Mouse (Mus musculus) intestine, embryonic 14.5 days (tissue): ENCODE measurements around the gene Micu1. TPM values are rescaled to one million over a fixed set of nuclear protein-coding genes. Genes with fewer than 3 reads are reported as not detected.

Experiments
- ATAC-seq: fragments of 200-750 bp; cut with Nextera tagmentation; replicated peaks from 2 replicates; pipeline ENCODE4 v1.8.0; 2017; ENCODE audit warnings: low read depth, moderate number of reproducible peaks, moderate TSS enrichment, moderate library complexity; ENCODE audit not compliant: low FRiP score, low TSS enrichment
- DNase-seq: peaks from one replicate; pipeline ENCODE4 v3.0.0-alpha.2; 2018; ENCODE audit warnings: low spot score
- H3K27ac ChIP-seq: fragments of 300-500 bp; sonication (generic); 2 replicates; pipeline ENCODE4 v1.5.1; 2014; ENCODE audit warnings: low read depth, mild to moderate bottlenecking, control low read depth
- H3K27me3 ChIP-seq: fragments of 300-500 bp; sonication (generic); replicated peaks from 2 replicates; pipeline ENCODE4 v1.6.1; 2014; ENCODE audit warnings: low read length, control low read depth; ENCODE audit not compliant: control insufficient read depth, insufficient read depth
- H3K36me3 ChIP-seq: fragments of 300-500 bp; sonication (generic); 2 replicates; pipeline ENCODE4 v1.6.1; 2014; ENCODE audit warnings: low read length, control low read depth; ENCODE audit not compliant: control insufficient read depth, insufficient read depth
- H3K4me1 ChIP-seq: fragments of 300-500 bp; sonication (generic); replicated peaks from 2 replicates; pipeline ENCODE4 v1.6.1; 2014; ENCODE audit warnings: low read length, control low read depth, mixed read lengths; ENCODE audit not compliant: control insufficient read depth, insufficient read depth
- H3K4me2 ChIP-seq: fragments of 300-500 bp; sonication (generic); 2 replicates; pipeline ENCODE4 v1.6.1; 2014; ENCODE audit warnings: low read length
- H3K4me3 ChIP-seq: fragments of 300-500 bp; sonication (generic); 2 replicates; pipeline ENCODE4 v1.5.1; 2014; ENCODE audit warnings: low read depth, low read length, control low read depth, mixed read lengths
- H3K9ac ChIP-seq: fragments of 300-500 bp; sonication (generic); 2 replicates; pipeline ENCODE4 v1.6.1; 2014; ENCODE audit warnings: mild to moderate bottlenecking, low read length
- H3K9me3 ChIP-seq: fragments of 300-500 bp; sonication (generic); 2 replicates; pipeline ENCODE4 v1.6.1; 2016; ENCODE audit warnings: low read length, control low read depth; ENCODE audit not compliant: control insufficient read depth
- WGBS: fragments of 180-500 bp; shearing (Covaris S2); extraction: QIAGEN DNeasy Blood & Tissue Kit; methylation state at CpG from one replicate; pipeline ENCODE4 v1.1.7; 2014; 5-methylcytosine and 5-hydroxymethylcytosine counted together
- polyA plus RNA-seq: library from polyadenylated mRNA; unstranded; fragments of >200 nt; fragmentation: Nextera tagmentation; extraction: Ambion mirVana; gene quantifications from 2 replicates; pipeline ENCODE4 v1.2.1, GENCODE M21; 2014

Micu1 gene
- polyA plus RNA-seq, 1 experiment from 2014 or later: 65.8 TPM

GRCm38 (mm10) chr10:59706991-59707546, 4.8 kb downstream of the Micu1 start:
- Histone ChIP-seq H3K4me1 (peaks cover 8% of the 10 kb centered on the region; the same call in 1 of the 2 replicates), H3K36me3 (no peaks in the 10 kb centered on the region), H3K4me3 (no peak overlapping the region), H3K9ac (no peak overlapping the region), H3K27me3 (no peaks in the 10 kb centered on the region), H3K9me3 (0 out of 2 replicates have a peak, but pooled peaks cover 2% of the 10 kb centered on the region), H3K27ac (no peak overlapping the region), H3K4me2 (no peak overlapping the region)
- ATAC-seq: no peak
- DNase-seq: no peak
- WGBS: 90% methylated on average over 6 of the region's 6 CpGs

- no peak for DNase-seq
- H3K9me3 ChIP-seq: 0 out of 2 replicates have a peak, but pooled peaks cover 2% of the 10 kb centered on the region
- H3K4me3 ChIP-seq: no peak overlapping the region
Observed at GRCm38 (mm10) chr10:59707595-59707994, 5.3 kb downstream of the Micu1 start.

GRCm38 (mm10) chr10:59709281-59709680, 7.0 kb downstream of the Micu1 start:
- 94% methylated on average over 7 of the region's 7 CpGs for WGBS
- Histone ChIP-seq H3K9me3 (0 out of 2 replicates have a peak, but pooled peaks cover 2% of the 10 kb centered on the region), H3K36me3 (no peaks in the 10 kb centered on the region), H3K9ac (no peak overlapping the region), H3K4me2 (no peak overlapping the region), H3K4me1 (no peaks in the 10 kb centered on the region), H3K27ac (no peak overlapping the region), H3K27me3 (no peaks in the 10 kb centered on the region), H3K4me3 (no peak overlapping the region)
- no peak for DNase-seq
- no peak for ATAC-seq

More at GRCm38 (mm10) chr10:59707595-59707994, 5.3 kb downstream of the Micu1 start:
- no peak overlapping the region for H3K9ac ChIP-seq
- no peak overlapping the region for H3K4me2 ChIP-seq
- no peak for ATAC-seq
- peaks cover 8% of the 10 kb centered on the region; the same call in 1 of the 2 replicates for H3K4me1 ChIP-seq
- no peaks in the 10 kb centered on the region for H3K27me3 ChIP-seq
- H3K27ac ChIP-seq: no peak overlapping the region
- no peaks in the 10 kb centered on the region for H3K36me3 ChIP-seq
- 85% methylated on average over 2 of the region's 2 CpGs for WGBS

DNA sequence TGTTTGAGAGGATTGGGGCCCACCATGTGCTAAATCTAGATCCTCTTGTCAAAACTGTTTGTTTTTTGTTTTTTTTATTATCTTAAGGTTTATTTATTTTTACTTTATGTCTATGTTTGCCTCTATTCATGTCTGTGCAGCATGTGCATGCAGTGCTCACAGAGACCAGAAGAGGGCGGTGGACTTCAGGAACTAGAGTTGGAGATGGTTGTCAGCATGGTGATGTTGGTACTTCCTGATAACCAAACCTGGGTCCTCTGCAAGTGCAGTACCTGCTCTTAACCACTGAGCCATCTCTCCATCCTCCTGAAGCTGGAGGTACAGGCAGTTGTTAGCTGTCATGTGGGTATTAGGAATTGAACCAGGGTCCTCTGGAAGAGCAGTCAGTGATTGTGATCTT, 8.0 kb downstream of the Micu1 start:
- H3K9me3 ChIP-seq: 0 out of 2 replicates have a peak, but pooled peaks cover 2% of the 10 kb centered on the region
- no peak for ATAC-seq
- no peak overlapping the region for H3K9ac ChIP-seq
- no peaks in the 10 kb centered on the region for H3K36me3 ChIP-seq
- no peak overlapping the region for H3K27ac ChIP-seq
- no peak overlapping the region for H3K4me2 ChIP-seq
- no peaks in the 10 kb centered on the region for H3K27me3 ChIP-seq
- DNase-seq: no peak
- H3K4me3 ChIP-seq: no peak overlapping the region
- H3K4me1 ChIP-seq: no peaks in the 10 kb centered on the region
- WGBS: 77% methylated on average over 1 of the region's 1 CpGs

- DNase-seq: no peak
- WGBS: 90% methylated on average over 8 of the region's 8 CpGs
- H3K9ac ChIP-seq: no peak overlapping the region
- ATAC-seq: no peak
- no peak overlapping the region for H3K4me3 ChIP-seq
- H3K9me3 ChIP-seq: no peaks in the 10 kb centered on the region
- no peaks in the 10 kb centered on the region for H3K27me3 ChIP-seq
- H3K36me3 ChIP-seq: no peaks in the 10 kb centered on the region
- H3K4me1 ChIP-seq: no peaks in the 10 kb centered on the region
- no peak overlapping the region for H3K4me2 ChIP-seq
- no peak overlapping the region for H3K27ac ChIP-seq
Observed at GRCm38 (mm10) chr10:59712062-59712461, 9.8 kb downstream of the Micu1 start.

DNA sequence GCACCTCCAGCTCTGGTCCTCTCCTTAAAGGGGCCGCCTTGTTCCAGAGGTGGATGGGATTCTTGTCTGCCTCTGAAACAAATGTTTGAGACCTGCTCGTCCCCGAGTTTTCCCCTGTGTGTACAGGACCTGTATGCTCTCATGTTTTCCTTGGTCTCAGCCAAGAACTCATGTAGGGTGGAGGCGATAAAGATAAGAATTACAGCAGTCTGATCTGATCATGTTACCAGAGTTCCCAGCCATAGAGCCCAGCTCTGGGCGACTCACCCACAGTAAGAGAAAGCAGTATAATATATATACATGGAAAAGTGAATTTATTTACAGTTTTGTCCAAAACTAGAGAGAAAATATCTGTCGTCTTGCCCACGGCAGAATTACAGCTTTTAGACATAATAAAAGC, 17.7 kb downstream of the Micu1 start:
- no peak overlapping the region for H3K27ac ChIP-seq
- H3K4me2 ChIP-seq: no peak overlapping the region
- H3K9ac ChIP-seq: no peak overlapping the region
- no peaks in the 10 kb centered on the region; the same call in 1 of the 2 replicates for H3K4me1 ChIP-seq
- 77% methylated on average over 7 of the region's 7 CpGs for WGBS
- H3K36me3 ChIP-seq: no peaks in the 10 kb centered on the region
- no peaks in the 10 kb centered on the region for H3K27me3 ChIP-seq
- no peaks in the 10 kb centered on the region for H3K9me3 ChIP-seq
- DNase-seq: no peak
- no peak for ATAC-seq
- H3K4me3 ChIP-seq: no peak overlapping the region

GRCm38 (mm10) chr10:59721555-59721954, 19.3 kb downstream of the Micu1 start:
- H3K4me3 ChIP-seq: no peak overlapping the region
- no peak for ATAC-seq
- no peak overlapping the region for H3K27ac ChIP-seq
- H3K9ac ChIP-seq: no peak overlapping the region
- 80% methylated on average over 4 of the region's 4 CpGs for WGBS
- no peak overlapping the region for H3K4me2 ChIP-seq
- no peaks in the 10 kb centered on the region; the same call in 1 of the 2 replicates for H3K4me1 ChIP-seq
- no peaks in the 10 kb centered on the region for H3K9me3 ChIP-seq
- DNase-seq: no peak
- no peaks in the 10 kb centered on the region for H3K27me3 ChIP-seq
- no peaks in the 10 kb centered on the region for H3K36me3 ChIP-seq

DNA sequence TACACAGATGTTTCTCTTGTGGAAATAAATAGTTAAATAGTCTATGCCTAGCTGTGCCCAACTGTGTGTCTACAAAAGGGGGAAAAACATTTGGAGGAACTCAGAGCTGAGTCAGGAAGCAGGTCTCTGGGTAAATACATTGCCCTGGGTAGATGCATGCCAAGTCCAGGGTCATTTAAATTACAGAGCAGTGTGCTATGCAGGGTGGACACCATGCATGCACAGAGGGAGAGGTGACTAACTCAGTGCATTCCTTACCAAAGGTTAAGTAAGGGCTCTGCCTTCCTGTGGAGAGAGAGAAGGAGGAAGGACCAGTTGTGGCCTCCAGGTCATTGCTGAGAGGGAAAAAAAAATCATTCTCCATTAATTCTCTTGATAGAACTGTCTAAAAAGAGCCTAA, 22.4 kb downstream of the Micu1 start:
- Histone ChIP-seq H3K9ac (no peak overlapping the region), H3K4me1 (no peaks in the 10 kb centered on the region; the same call in 1 of the 2 replicates), H3K4me3 (no peak overlapping the region), H3K9me3 (no peaks in the 10 kb centered on the region), H3K27me3 (no peaks in the 10 kb centered on the region), H3K4me2 (no peak overlapping the region), H3K27ac (no peak overlapping the region), H3K36me3 (peaks cover 14% of the 10 kb centered on the region; the same call in 1 of the 2 replicates)
- DNase-seq (no peak), ATAC-seq (no peak)

DNA sequence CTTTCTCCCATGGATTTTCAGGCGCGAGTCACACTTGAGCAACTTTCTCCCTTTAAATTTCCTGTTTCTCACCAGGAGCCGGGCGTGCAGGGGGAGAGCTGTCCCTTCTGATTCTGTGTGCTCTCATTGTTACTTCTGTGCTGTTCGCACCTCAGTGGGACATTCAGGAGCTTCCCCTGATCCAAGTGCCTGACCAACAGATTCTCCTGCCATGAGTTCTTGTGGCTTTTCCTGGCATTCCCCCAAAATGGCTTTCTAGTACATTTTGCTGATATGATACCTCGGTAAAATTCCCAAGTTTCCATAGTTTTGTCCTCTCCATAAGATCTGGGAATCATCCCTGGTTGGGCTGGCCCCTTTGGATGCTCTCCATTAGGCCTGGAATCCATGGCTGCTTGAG, 25.0 kb downstream of the Micu1 start:
- 65% methylated on average over 6 of the region's 6 CpGs for WGBS

More for the DNA sequence above, 25.0 kb downstream of the Micu1 start:
- ATAC-seq: no peak
- Histone ChIP-seq H3K27ac (no peak overlapping the region), H3K9me3 (no peaks in the 10 kb centered on the region), H3K27me3 (no peaks in the 10 kb centered on the region), H3K4me2 (no peak overlapping the region), H3K9ac (no peak overlapping the region), H3K4me1 (no peaks in the 10 kb centered on the region; the same call in 1 of the 2 replicates), H3K36me3 (peaks cover 17% of the 10 kb centered on the region; the same call in 1 of the 2 replicates), H3K4me3 (no peak overlapping the region)
- DNase-seq: no peak
